9 mouse cellular contexts compared by ENCODE assay signal in genomic region chr4:32981617-32982016, GRCm38 (mm10). TPM values are rescaled to one million over a fixed set of nuclear protein-coding genes. Genes with fewer than 3 reads are reported as not detected.
DNase-seq lines count a peak whose midpoint lies in the region; ATAC-seq and TF ChIP-seq lines count a peak whose summit lies in the region.
"Had no signal": no experiment of that assay in that cellular context is flagged by ENCODE, and none has a peak within 500 bp of the region (broad histone marks: within the 10 kb centered on the region; RNA-seq: fewer than 3 reads in every experiment).

No protein-coding gene starts in this region.

- H3K36me3 ChIP-seq in lung, embryonic 15.5 days = no peaks in the 10 kb centered on the region
- no peaks in the 10 kb centered on the region for H3K36me3 ChIP-seq in liver, embryonic 13.5 days
- H3K36me3 ChIP-seq in small intestine, adult 2 months (ENCODE audit: control insufficient read depth, insufficient read depth, low read length) = no peaks in the 10 kb centered on the region

- TF ChIP-seq CTCF in small intestine, adult 2 months (IDR thresholded peaks at IDR 0.05; ENCODE audit: extremely low read depth, insufficient read length, insufficient replicate concordance, low read depth, low read length) = no peak

- intact Hi-C loops in heart, postnatal 10 days (cut with DNase I) = no loop called here

- no peaks in the 10 kb centered on the region for H3K9me3 ChIP-seq in lung, embryonic 15.5 days
- H3K9me3 ChIP-seq in liver, embryonic 13.5 days (replicated peaks) = no peaks in the 10 kb centered on the region; the same call in 1 of the 2 replicates

- no peak for ATAC-seq in lung, embryonic 15.5 days (ENCODE audit: borderline replicate concordance, extremely low read depth, low FRiP score, low TSS enrichment)
- peak; percentile 53 for ATAC-seq in liver, embryonic 13.5 days (ENCODE audit: low read depth)
- ATAC-seq in monocyte, adult 5-6 weeks (replicated peaks; ENCODE audit: insufficient number of reproducible peaks, low FRiP score, low TSS enrichment, poor library complexity, severe bottlenecking) = no peak

- no peak for TF ChIP-seq POLR2A in small intestine, adult 2 months (IDR thresholded peaks at IDR 0.05; ENCODE audit: low read depth, low read length)

- H3K27me3 ChIP-seq in lung, embryonic 15.5 days = peaks cover 39% of the 10 kb centered on the region
- peaks cover 71% of the 10 kb centered on the region for H3K27me3 ChIP-seq in liver, embryonic 13.5 days
- no peaks in the 10 kb centered on the region for H3K27me3 ChIP-seq in small intestine, adult 2 months (ENCODE audit: control insufficient read depth, insufficient read depth, low read length)

- no peak for DNase-seq in lung, postnatal 4 days
- peak; percentile 42 to 45 for DNase-seq in heart, postnatal 10 days
- DNase-seq in liver, embryonic 13.5 days = no peak
- DNase-seq in spleen, postnatal 36 days (ENCODE audit: low spot score in 2 of 2) = no peak
- DNase-seq in right cerebral cortex, postnatal 14 days = no peak
- DNase-seq: adrenal gland, postnatal 14 days had no signal

- H3K4me2 ChIP-seq in lung, embryonic 15.5 days = peak overlapping the region; percentile 100; the same call in 1 of the 2 replicates
- peak overlapping the region; percentile 98 for H3K4me2 ChIP-seq in liver, embryonic 13.5 days

- 15% methylated on average over 5 of the region's 5 CpGs for WGBS in lung, embryonic 15.5 days
- 3% methylated on average over 5 of the region's 5 CpGs for WGBS in liver, embryonic 13.5 days (ENCODE audit: insufficient replicate concordance)
- WGBS in small intestine, adult 2 months = 8% methylated on average over 5 of the region's 5 CpGs

- no peak overlapping the region for H3K9ac ChIP-seq in lung, embryonic 15.5 days
- H3K9ac ChIP-seq in liver, embryonic 13.5 days = peak overlapping the region; percentile 79; the same call in 1 of the 2 replicates

- H3K4me1 ChIP-seq in lung, embryonic 15.5 days = peaks cover 16% of the 10 kb centered on the region
- H3K4me1 ChIP-seq in liver, embryonic 13.5 days (replicated peaks) = peaks cover 70% of the 10 kb centered on the region
- peaks cover 10% of the 10 kb centered on the region for H3K4me1 ChIP-seq in small intestine, adult 2 months (ENCODE audit: control insufficient read depth, insufficient read depth, insufficient read length, low read length)

- no peak overlapping the region for H3K4me3 ChIP-seq in lung, embryonic 15.5 days
- H3K4me3 ChIP-seq in liver, embryonic 13.5 days (replicated peaks) = peak overlapping the region; percentile 71
- H3K4me3 ChIP-seq in small intestine, adult 2 months (ENCODE audit: low read depth, low read length) = no peak overlapping the region

- H3K27ac ChIP-seq in lung, embryonic 15.5 days = no peak overlapping the region
- no peak overlapping the region for H3K27ac ChIP-seq in liver, embryonic 13.5 days
- H3K27ac ChIP-seq in small intestine, adult 2 months (ENCODE audit: insufficient read depth, low read depth, low read length) = peak overlapping the region; percentile 89

RNA-seq across cellular contexts. Expression of gene Rragd, which starts 1.2 kb away (rescaled TPM):
- polyA plus RNA-seq in lung, embryonic 15.5 days (2015; fragmentation: Nextera tagmentation; extraction: Ambion mirVana) = 2.6 and 2.7 TPM in 2 replicates
- 10 to 100 TPM; 74.1 to 88.3 TPM for total RNA-seq in heart, postnatal 10 days (2021)
- 3.6 and 5.6 TPM in 2 replicates for polyA plus RNA-seq in liver, embryonic 13.5 days (2015; fragmentation: Nextera tagmentation; extraction: Ambion mirVana)
- polyA plus RNA-seq in small intestine, adult 2 months (2012; rRNA removed) = 4.7 and 14.9 TPM in 2 replicates
- 0.19 to 0.64 TPM (median 0.29 TPM) in 3 replicates for total RNA-seq in monocyte, adult 5-6 weeks (2017)

RNA-seq across cellular contexts. Expression of gene Ankrd6, which starts 31.0 kb away (rescaled TPM):
- 3.0 and 4.0 TPM in 2 replicates for polyA plus RNA-seq in lung, embryonic 15.5 days (2015; fragmentation: Nextera tagmentation; extraction: Ambion mirVana)
- total RNA-seq in heart, postnatal 10 days (2021) = 1 to 10 TPM; 3.5 to 6.3 TPM
- 0.67 and 0.89 TPM in 2 replicates for polyA plus RNA-seq in liver, embryonic 13.5 days (2015; fragmentation: Nextera tagmentation; extraction: Ambion mirVana)
- 0.17 and 0.27 TPM in 2 replicates for polyA plus RNA-seq in small intestine, adult 2 months (2012; rRNA removed)
- total RNA-seq in monocyte, adult 5-6 weeks (2017) = not detected in 3 replicates

RNA-seq across cellular contexts. Expression of gene Ube2j1, which starts 49.6 kb away (rescaled TPM):
- 48.3 and 52.9 TPM in 2 replicates for polyA plus RNA-seq in lung, embryonic 15.5 days (2015; fragmentation: Nextera tagmentation; extraction: Ambion mirVana)
- 10 to 100 TPM; 48.2 to 57.3 TPM for total RNA-seq in heart, postnatal 10 days (2021)
- polyA plus RNA-seq in liver, embryonic 13.5 days (2015; fragmentation: Nextera tagmentation; extraction: Ambion mirVana) = 32.7 and 43.2 TPM in 2 replicates
- 8.8 and 18.5 TPM in 2 replicates for polyA plus RNA-seq in small intestine, adult 2 months (2012; rRNA removed)
- 58.3 to 78.3 TPM (median 74.0 TPM) in 3 replicates for total RNA-seq in monocyte, adult 5-6 weeks (2017)

Comparison
In these comparisons a context has a peak if more than half of its experiments do, and no peak if none do; other contexts are left out.
1. DNase-seq: peak in heart, postnatal 10 days (2 of 2); none in lung, postnatal 4 days (0 of 2), liver, embryonic 13.5 days (single experiment), spleen, postnatal 36 days (0 of 2) and right cerebral cortex, postnatal 14 days (single experiment).